Mouse (Mus musculus) testis, adult 2 months (tissue): ENCODE data around the gene Spock1. TPM values are rescaled to one million over a fixed set of nuclear protein-coding genes. Genes with fewer than 3 reads are reported as not detected.

Source experiments
- H3K27ac ChIP-seq: fragments of 200-500 bp; 2 replicates; pipeline ENCODE4 v1.5.1; 2012; ENCODE audit warnings: low read depth, low read length; ENCODE audit not compliant: control insufficient read depth, insufficient read depth
- H3K27me3 ChIP-seq: fragments of 200-500 bp; 2 replicates; pipeline ENCODE4 v1.6.1; 2012; ENCODE audit warnings: mild to moderate bottlenecking, low read length, moderate library complexity; ENCODE audit not compliant: control insufficient read depth, insufficient read depth
- H3K36me3 ChIP-seq: fragments of 200-500 bp; 2 replicates; pipeline ENCODE4 v1.6.1; 2012; ENCODE audit warnings: mild to moderate bottlenecking, low read length; ENCODE audit not compliant: control insufficient read depth, insufficient read depth
- H3K4me1 ChIP-seq: fragments of 200-500 bp; 2 replicates; pipeline ENCODE4 v1.6.1; 2012; ENCODE audit warnings: low read length; ENCODE audit not compliant: control insufficient read depth, insufficient read depth
- H3K4me3 ChIP-seq: fragments of 200-500 bp; 2 replicates; pipeline ENCODE4 v1.5.1; 2012; ENCODE audit warnings: low read depth, mild to moderate bottlenecking, low read length, moderate library complexity, mixed read lengths; ENCODE audit not compliant: control insufficient read depth
- CTCF ChIP-seq: fragments of 200-500 bp; IDR thresholded peaks from 2 replicates; pipeline ENCODE4 v1.5.1; 2012; ENCODE audit warnings: low read depth, mild to moderate bottlenecking, inconsistent platforms, low read length, moderate library complexity; ENCODE audit not compliant: control insufficient read depth, insufficient read depth, insufficient replicate concordance
- POLR2A ChIP-seq: fragments of 200-500 bp; IDR thresholded peaks from 2 replicates; pipeline ENCODE4 v1.6.1; 2012; ENCODE audit warnings: low read depth, mild to moderate bottlenecking, inconsistent platforms, low read length, moderate library complexity; ENCODE audit not compliant: control insufficient read depth
- polyA plus RNA-seq: library from polyadenylated mRNA; depleted of rRNA; stranded (reverse); fragments of >200 nt; gene quantifications from 2 replicates; pipeline ENCODE4 v1.2.3, GENCODE M21; 2012

Gene Spock1
- polyA plus RNA-seq, 1 experiment: 0.70 TPM

DNA sequence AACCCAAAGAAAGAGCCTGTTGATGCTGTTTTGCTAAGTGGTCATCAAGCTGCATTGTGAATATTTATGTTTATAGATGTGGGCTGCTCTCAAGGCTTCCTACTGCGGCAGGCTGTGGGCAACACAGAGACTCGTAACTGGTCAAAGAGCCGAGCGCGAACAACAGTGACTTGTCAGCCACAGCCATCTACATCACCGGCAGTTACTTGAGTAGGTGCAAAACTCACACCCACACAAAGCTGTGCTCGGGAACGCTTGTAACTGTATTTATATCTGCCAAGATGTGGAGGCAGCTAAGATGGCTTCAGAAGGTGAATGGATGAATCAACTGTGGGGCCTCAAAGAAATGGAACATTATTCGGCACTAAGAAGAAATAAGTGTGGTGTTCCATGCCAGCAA, 23.9 kb upstream of the Spock1 start:
- Histone ChIP-seq H3K36me3 (no peaks in the 10 kb centered on the region), H3K27ac (no peak overlapping the region), H3K4me1 (no peaks in the 10 kb centered on the region), H3K4me3 (no peak overlapping the region), H3K27me3 (no peaks in the 10 kb centered on the region)
- TF ChIP-seq POLR2A (no peak), CTCF (no peak)

DNA sequence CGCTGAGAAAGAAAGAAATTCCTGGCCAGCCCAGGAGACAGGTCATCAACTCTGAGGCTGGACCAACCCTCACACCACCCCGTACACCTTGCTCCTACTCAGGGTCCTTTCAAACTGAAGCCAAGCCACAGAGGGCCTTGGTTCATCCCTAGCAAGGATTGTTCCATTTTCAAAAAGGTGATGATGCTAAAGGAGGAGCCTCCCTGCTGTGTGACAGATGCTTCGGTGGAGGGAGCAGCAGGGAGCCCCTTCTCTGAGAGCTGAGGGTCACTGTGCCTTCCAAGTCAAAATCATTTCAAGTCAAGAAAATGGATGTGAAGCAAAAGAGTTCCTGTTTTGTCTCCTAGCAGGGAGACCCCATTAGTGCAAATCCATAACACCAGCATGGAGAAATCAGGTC, 23.2 kb upstream of the Spock1 start:
- Histone ChIP-seq H3K36me3 (no peaks in the 10 kb centered on the region), H3K27ac (no peak overlapping the region), H3K4me1 (no peaks in the 10 kb centered on the region), H3K27me3 (no peaks in the 10 kb centered on the region), H3K4me3 (no peak overlapping the region)
- TF ChIP-seq CTCF (no peak), POLR2A (no peak)

DNA sequence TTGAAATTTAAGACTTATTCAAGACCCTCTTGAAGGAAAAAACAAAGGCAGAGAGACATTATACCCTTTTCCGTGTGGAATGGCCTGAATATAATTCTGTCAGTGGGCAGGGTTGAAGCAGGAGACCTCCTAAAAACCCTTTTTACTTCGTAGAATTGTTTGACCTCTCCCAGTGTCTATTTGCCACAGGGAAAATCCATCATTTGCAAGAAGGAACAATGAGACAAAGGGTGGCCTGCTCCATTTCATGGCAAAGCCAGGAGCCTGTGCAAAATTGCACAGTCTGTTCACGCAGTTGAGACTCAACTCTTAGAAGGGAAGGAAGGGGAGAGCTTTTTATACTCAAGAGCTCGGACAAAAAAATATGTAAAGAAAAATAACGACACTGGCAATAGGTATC, 22.6 kb upstream of the Spock1 start:
- H3K27me3 ChIP-seq: no peaks in the 10 kb centered on the region
- H3K4me3 ChIP-seq: no peak overlapping the region
- no peaks in the 10 kb centered on the region for H3K4me1 ChIP-seq
- H3K36me3 ChIP-seq: no peaks in the 10 kb centered on the region
- no peak for TF ChIP-seq POLR2A
- TF ChIP-seq CTCF: no peak
- no peak overlapping the region for H3K27ac ChIP-seq

DNA sequence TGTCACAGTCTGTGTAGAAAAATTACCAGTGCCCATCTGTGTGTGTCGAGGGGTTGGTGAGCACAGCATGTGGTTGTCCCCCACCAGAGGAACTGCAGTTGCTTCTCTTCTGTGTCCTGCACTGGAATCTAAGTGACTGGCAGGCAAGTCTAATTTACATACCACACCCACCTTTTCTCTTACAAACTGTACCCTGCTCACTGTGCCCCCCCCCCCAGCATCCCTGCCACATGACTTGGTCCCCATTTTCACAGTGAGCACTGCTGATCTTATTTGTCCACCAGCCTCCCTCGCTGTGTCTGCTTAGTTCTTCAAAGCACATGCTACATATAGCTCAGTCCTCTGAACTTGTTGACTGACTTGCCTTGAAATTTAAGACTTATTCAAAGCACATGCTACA, 22.2 kb upstream of the Spock1 start:
- H3K27me3 ChIP-seq: no peaks in the 10 kb centered on the region
- H3K4me1 ChIP-seq: no peaks in the 10 kb centered on the region
- TF ChIP-seq CTCF: no peak
- no peak for TF ChIP-seq POLR2A
- no peak overlapping the region for H3K4me3 ChIP-seq
- no peak overlapping the region for H3K27ac ChIP-seq
- H3K36me3 ChIP-seq: no peaks in the 10 kb centered on the region

DNA sequence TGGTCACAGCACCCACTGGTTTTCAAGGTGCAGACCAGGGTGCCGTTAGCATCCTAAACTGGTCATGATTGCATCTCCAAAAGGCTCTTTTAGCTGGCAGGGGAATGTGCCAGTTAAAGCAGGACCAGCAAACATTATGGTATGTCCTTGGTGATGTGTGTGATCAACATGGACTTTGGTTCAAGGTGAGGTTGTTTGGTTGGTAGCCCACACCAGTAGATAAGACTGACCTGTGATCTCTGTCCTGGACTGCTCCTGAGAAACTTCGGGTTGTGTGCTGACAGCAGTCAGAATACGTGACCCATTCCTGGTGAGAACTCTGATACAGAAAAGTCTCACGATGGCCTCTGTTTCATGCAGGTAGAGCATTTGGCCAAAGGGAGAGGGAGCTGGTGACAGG, 11.8 kb upstream of the Spock1 start:
- H3K27ac ChIP-seq: no peak overlapping the region
- no peaks in the 10 kb centered on the region for H3K36me3 ChIP-seq
- TF ChIP-seq CTCF (no peak), POLR2A (no peak)
- no peaks in the 10 kb centered on the region for H3K27me3 ChIP-seq
- H3K4me3 ChIP-seq: no peak overlapping the region
- no peaks in the 10 kb centered on the region; the same call in 1 of the 2 replicates for H3K4me1 ChIP-seq

DNA sequence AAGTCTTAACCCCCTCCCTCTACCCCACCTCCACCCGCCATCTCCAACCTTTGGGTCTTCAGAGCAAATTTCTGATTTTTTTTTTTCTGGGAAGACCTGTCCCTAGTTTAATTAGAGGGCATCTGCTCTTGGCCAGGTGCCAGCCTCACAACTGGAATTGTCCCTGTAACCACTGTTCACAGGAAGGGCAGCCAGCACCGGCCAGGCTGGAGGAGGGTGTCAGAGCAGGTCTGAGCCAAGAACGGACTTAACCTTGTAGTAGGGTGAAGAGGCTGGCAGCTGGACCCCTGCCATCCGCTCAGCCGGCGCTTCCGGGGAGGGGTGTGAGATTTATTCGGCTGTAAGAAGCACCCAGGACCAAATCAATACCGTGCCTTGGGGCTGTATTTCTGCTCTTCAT, 3.0 kb upstream of the Spock1 start:
- TF ChIP-seq POLR2A: no peak
- no peak for TF ChIP-seq CTCF
- peaks cover 6% of the 10 kb centered on the region for H3K4me1 ChIP-seq
- H3K4me3 ChIP-seq: no peak overlapping the region
- no peaks in the 10 kb centered on the region for H3K36me3 ChIP-seq
- H3K27me3 ChIP-seq: no peaks in the 10 kb centered on the region
- H3K27ac ChIP-seq: no peak overlapping the region

DNA sequence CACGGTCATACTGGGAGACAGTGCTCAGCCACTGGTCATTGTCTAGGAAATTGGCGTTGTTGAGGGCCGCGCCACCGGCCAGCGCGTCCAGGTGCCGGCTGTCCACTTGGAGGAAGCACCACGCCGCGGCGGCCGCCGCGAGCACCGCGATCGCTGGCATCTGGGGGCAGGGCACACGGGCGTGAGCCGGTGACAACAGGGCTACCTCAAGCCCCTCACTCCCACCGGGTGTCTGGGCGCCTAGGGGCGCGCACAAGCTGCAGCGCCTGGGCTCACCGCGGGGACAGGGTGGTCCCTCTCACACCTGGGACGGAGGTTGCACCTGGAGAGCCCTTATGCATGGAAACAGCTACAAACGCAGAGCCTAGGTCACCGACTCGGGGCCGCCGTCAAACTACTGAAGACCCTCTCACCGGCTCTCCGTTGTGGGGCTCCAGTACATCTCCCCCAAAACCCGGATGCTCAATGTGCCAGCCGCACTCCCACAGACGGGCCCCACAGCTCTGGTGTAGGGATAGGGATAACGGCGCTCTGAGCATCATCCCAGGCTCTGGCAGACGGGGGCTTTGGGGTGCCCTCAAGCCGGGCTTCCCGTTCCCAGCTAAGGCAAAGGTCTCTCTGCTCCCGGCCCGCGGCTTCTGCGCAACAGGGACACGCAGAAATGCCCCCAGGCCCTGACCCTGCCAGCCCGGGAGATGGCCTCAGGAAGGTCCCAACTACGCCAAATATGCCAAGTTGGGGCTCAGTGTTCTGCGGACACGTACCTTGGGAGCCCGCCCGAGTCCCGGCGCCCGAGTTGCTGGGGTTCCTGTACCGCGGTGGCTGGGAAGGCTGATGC, 485 bp downstream of the Spock1 start:
- Histone ChIP-seq H3K27me3 (no peaks in the 10 kb centered on the region), H3K27ac (no peak overlapping the region), H3K4me1 (peaks cover 6% of the 10 kb centered on the region), H3K36me3 (no peaks in the 10 kb centered on the region), H3K4me3 (peak overlapping the region; percentile 11)
- TF ChIP-seq CTCF: no peak
- TF ChIP-seq POLR2A: no peak

DNA sequence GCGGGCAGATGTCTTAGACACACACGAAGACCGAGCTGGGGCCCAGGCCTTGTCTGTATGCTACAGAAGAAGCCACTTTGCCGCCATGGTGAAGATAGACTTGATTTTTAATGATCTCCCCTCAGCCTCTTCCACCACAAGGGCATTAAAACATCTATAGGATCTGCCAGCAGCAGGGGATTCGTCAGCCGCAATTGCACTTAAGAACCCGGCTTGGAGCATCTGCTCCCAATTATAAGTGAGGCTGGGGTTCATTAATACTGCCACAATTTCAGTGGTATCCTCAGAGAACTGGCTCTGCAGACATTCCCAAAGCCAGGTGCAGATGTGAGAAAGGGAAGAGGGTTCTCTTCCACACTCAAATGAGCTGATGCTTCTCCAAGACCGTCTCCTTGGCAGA, 13.5 kb downstream of the Spock1 start:
- H3K27ac ChIP-seq: no peak overlapping the region
- H3K36me3 ChIP-seq: no peaks in the 10 kb centered on the region
- TF ChIP-seq CTCF (no peak), POLR2A (no peak)
- no peaks in the 10 kb centered on the region for H3K27me3 ChIP-seq
- no peaks in the 10 kb centered on the region for H3K4me1 ChIP-seq
- H3K4me3 ChIP-seq: no peak overlapping the region
